Mouse (Mus musculus): ENCODE results near the gene 3110009E18Rik. TPM values are rescaled to one million over a fixed set of nuclear protein-coding genes. Genes with fewer than 3 reads are reported as not detected.

The 3110009E18Rik gene
- polyA plus RNA-seq, 1 experiment from 2014 or later: 18.1 TPM

DNA sequence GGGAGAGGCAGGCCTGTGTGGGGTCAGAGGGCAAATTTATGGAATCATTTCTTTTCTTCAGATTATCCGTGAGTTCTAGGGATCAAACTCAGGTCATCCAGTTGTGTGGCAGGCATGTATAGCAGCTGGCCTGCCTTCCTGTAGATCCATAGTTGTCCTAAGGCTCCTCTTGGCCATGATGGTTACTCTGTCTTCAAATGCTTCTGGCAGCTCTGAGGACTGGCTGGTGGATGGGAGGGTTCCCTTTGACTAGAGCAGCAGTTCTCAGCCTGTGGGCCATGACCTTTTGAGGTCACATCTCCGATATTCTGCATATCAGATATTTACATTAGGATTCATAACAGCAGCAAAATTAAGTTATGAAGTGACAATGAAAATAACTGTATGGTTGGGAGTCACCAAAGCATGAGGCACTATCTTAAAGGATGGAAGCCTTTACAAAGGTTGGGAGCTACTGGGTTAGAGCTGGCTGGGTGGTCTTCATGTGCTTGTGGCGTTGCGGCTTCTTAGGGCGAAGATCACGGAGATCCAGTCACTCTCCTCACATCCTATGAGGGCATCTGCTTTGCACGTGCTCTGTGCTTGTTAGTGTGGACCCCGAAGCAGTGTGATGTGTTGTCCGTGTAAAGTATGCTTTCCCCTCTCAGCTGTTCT lies 37.6 kb downstream of the 3110009E18Rik start:
- Histone ChIP-seq H3K36me3 (ENCODE audit: control insufficient read depth, insufficient read depth, low read length) (no peaks in the 10 kb centered on the region), H3K4me3 (ENCODE audit: low read length) (no peak overlapping the region)
- ATAC-seq (ENCODE audit: low read depth): peak; percentile 91

DNA sequence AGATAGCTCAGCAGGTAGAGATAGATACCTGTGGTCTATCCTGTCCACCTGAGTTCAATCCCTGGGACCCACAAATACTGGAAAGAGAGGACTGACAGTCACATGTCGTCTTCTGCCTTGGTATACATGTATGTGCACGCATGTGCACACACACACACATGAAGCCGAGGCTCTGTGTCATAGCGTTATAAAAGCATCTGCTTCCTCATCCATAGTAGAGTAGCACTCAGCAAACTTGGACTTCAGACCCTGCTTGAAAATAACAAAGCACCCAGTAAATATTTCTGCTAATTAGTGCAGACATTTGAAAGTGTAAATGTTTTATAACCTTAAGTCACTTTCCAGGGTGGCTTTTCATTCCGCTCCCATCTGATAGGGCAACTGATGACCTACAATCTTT lies 40.5 kb downstream of the 3110009E18Rik start:
- 87% methylated on average over 5 of the region's 5 CpGs for WGBS
- Histone ChIP-seq H3K9ac (ENCODE audit: low read length) (no peak overlapping the region), H3K4me1 (replicated peaks; ENCODE audit: control insufficient read depth, insufficient read depth, low read length) (no peaks in the 10 kb centered on the region)

More for the DNA sequence above, 37.6 kb downstream of the 3110009E18Rik start:
- no peaks in the 10 kb centered on the region for H3K9me3 ChIP-seq (ENCODE audit: control insufficient read depth, low read length)
- no peaks in the 10 kb centered on the region for H3K4me1 ChIP-seq (replicated peaks; ENCODE audit: control insufficient read depth, insufficient read depth, low read length)
- no peak overlapping the region for H3K27ac ChIP-seq (ENCODE audit: low read length)
- WGBS: 53% methylated on average over 9 of the region's 9 CpGs
- H3K27me3 ChIP-seq (ENCODE audit: control insufficient read depth, insufficient read depth, low read depth, low read length): no peaks in the 10 kb centered on the region
- no peak overlapping the region for H3K9ac ChIP-seq (ENCODE audit: low read length)
- no peak overlapping the region for H3K4me2 ChIP-seq (ENCODE audit: low read depth, low read length)

DNA sequence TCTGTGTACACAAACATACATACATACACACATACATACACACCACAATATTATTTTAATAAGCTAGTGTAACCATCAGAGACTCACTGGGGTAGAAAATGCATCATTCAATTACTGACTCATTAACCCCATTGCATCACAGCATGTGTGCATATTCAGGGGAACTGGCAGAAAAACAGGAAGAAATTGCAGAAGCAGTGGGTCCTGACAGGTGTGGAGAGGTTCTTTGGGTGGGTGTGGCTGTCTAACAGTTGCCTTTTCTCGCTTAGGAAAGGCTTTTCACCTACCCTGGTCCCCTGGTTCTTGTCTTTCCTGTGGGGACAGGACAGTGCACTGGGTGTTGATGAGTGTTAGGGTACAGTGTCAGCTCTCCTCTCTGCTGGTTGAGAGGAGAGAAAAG lies 41.6 kb downstream of the 3110009E18Rik start:
- no peak overlapping the region for H3K27ac ChIP-seq (ENCODE audit: low read length)
- WGBS: 63% methylated on average over 1 of the region's 1 CpGs

More for the DNA sequence above, 40.5 kb downstream of the 3110009E18Rik start:
- H3K27me3 ChIP-seq (ENCODE audit: control insufficient read depth, insufficient read depth, low read depth, low read length): no peaks in the 10 kb centered on the region
- H3K4me3 ChIP-seq (ENCODE audit: low read length): no peak overlapping the region
- ATAC-seq (ENCODE audit: low read depth): no peak
- no peaks in the 10 kb centered on the region for H3K9me3 ChIP-seq (ENCODE audit: control insufficient read depth, low read length)
- no peak overlapping the region for H3K4me2 ChIP-seq (ENCODE audit: low read depth, low read length)
- H3K36me3 ChIP-seq (ENCODE audit: control insufficient read depth, insufficient read depth, low read length): no peaks in the 10 kb centered on the region
- H3K27ac ChIP-seq (ENCODE audit: low read length): no peak overlapping the region

DNA sequence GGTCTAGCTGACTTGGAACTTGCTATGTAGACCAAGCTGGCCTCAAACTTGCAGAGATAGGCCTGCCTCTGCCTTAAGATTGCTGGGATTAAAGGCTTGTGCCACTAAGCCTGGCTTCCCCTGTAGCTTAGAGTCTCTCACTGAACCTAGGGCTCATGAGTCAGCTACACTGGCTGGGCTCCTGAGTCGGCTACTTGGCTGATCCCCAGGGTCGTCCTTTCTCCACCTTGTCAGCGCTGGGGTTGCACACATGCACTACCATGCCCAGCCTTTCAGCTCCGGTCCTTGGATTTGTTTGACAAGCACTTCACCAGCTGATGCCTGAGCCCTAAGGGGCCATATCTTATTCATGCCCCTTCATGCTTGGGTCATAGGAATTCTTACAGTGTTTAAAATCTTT lies 47.0 kb downstream of the 3110009E18Rik start:
- Histone ChIP-seq H3K27ac (ENCODE audit: low read length) (no peak overlapping the region), H3K4me3 (ENCODE audit: low read length) (no peak overlapping the region), H3K27me3 (ENCODE audit: control insufficient read depth, insufficient read depth, low read depth, low read length) (no peaks in the 10 kb centered on the region), H3K9ac (ENCODE audit: low read length) (no peak overlapping the region), H3K4me1 (replicated peaks; ENCODE audit: control insufficient read depth, insufficient read depth, low read length) (0 out of 2 replicates have a peak, but pooled peaks cover 2% of the 10 kb centered on the region), H3K4me2 (ENCODE audit: low read depth, low read length) (no peak overlapping the region), H3K36me3 (ENCODE audit: control insufficient read depth, insufficient read depth, low read length) (no peaks in the 10 kb centered on the region), H3K9me3 (ENCODE audit: control insufficient read depth, low read length) (no peaks in the 10 kb centered on the region)
- ATAC-seq (ENCODE audit: low read depth): 0 out of 2 replicates have a peak, but pooled peaks have one; percentile 23
- 53% methylated on average over 4 of the region's 4 CpGs for WGBS

More for the DNA sequence above, 41.6 kb downstream of the 3110009E18Rik start:
- H3K4me3 ChIP-seq (ENCODE audit: low read length): no peak overlapping the region
- H3K9me3 ChIP-seq (ENCODE audit: control insufficient read depth, low read length): no peaks in the 10 kb centered on the region
- H3K9ac ChIP-seq (ENCODE audit: low read length): no peak overlapping the region
- H3K36me3 ChIP-seq (ENCODE audit: control insufficient read depth, insufficient read depth, low read length): no peaks in the 10 kb centered on the region
- H3K4me2 ChIP-seq (ENCODE audit: low read depth, low read length): no peak overlapping the region
- ATAC-seq (ENCODE audit: low read depth): no peak
- no peaks in the 10 kb centered on the region for H3K27me3 ChIP-seq (ENCODE audit: control insufficient read depth, insufficient read depth, low read depth, low read length)
- H3K4me1 ChIP-seq (replicated peaks; ENCODE audit: control insufficient read depth, insufficient read depth, low read length): no peaks in the 10 kb centered on the region

DNA sequence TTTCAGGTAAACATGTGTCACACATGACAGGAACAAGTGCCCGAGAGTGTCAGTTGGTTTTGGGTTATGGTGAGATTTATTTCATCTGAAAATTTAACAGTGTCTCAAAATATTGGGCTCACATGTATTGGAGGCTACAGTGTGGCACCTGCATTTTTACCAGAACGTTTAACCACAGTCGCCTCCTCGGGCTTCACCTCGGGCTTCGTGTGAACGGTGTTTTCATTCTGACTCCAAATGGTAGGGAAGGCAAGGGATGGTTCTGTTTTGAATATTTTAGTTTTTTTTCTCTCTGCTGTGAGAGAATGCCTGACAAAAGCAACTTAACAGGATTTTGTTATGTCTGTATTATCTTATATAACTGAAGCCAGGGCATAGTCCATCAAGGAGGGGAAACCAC lies 47.7 kb downstream of the 3110009E18Rik start:
- no peak overlapping the region for H3K4me3 ChIP-seq (ENCODE audit: low read length)
- no peak overlapping the region for H3K27ac ChIP-seq (ENCODE audit: low read length)
- H3K36me3 ChIP-seq (ENCODE audit: control insufficient read depth, insufficient read depth, low read length): no peaks in the 10 kb centered on the region
- no peak overlapping the region for H3K4me2 ChIP-seq (ENCODE audit: low read depth, low read length)
- no peak for ATAC-seq (ENCODE audit: low read depth)
- H3K27me3 ChIP-seq (ENCODE audit: control insufficient read depth, insufficient read depth, low read depth, low read length): no peaks in the 10 kb centered on the region
- WGBS: 82% methylated on average over 7 of the region's 7 CpGs
- no peaks in the 10 kb centered on the region for H3K9me3 ChIP-seq (ENCODE audit: control insufficient read depth, low read length)
- no peak overlapping the region for H3K9ac ChIP-seq (ENCODE audit: low read length)
- H3K4me1 ChIP-seq (replicated peaks; ENCODE audit: control insufficient read depth, insufficient read depth, low read length): 0 out of 2 replicates have a peak, but pooled peaks cover 2% of the 10 kb centered on the region

DNA sequence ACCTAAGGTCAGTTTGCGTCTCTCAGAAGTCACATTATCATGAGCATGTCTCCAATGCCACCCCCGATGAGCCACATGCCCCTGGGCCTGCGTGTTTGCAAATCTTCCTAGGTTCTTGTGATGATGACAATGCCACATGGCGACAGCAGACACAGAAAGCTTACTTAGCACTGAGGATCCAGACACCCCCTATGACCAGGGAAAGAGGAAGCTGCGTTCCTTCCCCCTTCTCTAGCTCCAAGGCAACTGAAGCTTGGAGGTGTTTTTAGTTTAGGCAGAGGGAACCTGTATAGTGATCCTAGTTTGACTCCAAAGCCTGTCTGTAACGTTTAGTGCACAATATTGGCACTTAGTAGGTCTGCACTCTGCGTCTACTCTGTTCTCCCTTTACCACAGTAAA lies 49.3 kb downstream of the 3110009E18Rik start:
- no peak overlapping the region for H3K9ac ChIP-seq (ENCODE audit: low read length)
- WGBS: 77% methylated on average over 7 of the region's 7 CpGs
- H3K27me3 ChIP-seq (ENCODE audit: control insufficient read depth, insufficient read depth, low read depth, low read length): no peaks in the 10 kb centered on the region
- no peaks in the 10 kb centered on the region for H3K36me3 ChIP-seq (ENCODE audit: control insufficient read depth, insufficient read depth, low read length)
- H3K4me2 ChIP-seq (ENCODE audit: low read depth, low read length): no peak overlapping the region
- H3K4me1 ChIP-seq (replicated peaks; ENCODE audit: control insufficient read depth, insufficient read depth, low read length): 0 out of 2 replicates have a peak, but pooled peaks cover 2% of the 10 kb centered on the region
- no peak for ATAC-seq (ENCODE audit: low read depth)
- no peaks in the 10 kb centered on the region for H3K9me3 ChIP-seq (ENCODE audit: control insufficient read depth, low read length)
- no peak overlapping the region for H3K4me3 ChIP-seq (ENCODE audit: low read length)
- H3K27ac ChIP-seq (ENCODE audit: low read length): no peak overlapping the region

DNA sequence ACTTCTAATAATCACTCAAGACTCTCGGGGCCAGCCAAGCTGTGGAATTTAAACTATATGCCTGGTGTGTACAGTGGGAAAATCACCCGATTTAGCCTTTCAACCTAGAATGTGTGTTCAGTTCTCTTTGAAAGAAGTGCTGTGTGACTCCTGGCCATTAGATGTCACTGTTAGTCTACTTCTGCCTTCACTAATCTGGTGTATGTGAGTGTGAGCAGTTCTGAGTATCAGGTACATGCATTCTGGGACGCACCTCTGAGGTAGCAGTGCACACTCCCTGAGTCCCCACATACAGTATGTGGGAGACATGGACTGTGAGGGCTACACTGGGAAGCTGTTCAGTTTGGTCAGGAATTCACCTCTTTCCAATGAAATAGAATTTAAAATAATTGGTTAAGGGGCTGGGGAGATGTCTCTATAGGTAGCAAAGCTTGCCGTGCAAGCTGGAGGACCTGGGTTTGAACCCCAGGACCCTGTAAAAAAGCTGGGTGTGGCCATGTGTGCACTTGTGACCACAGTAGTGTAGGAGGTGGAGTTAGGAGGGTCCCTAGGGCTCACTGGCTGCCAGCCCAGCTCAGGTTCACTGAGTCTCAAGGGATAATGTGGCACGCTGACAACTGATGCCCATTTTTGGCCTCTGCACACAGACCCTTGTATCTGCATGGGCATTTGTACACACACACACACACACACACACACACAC lies 51.0 kb downstream of the 3110009E18Rik start:
- H3K36me3 ChIP-seq (ENCODE audit: control insufficient read depth, insufficient read depth, low read length): no peaks in the 10 kb centered on the region
- no peak overlapping the region for H3K4me3 ChIP-seq (ENCODE audit: low read length)
- no peak overlapping the region for H3K9ac ChIP-seq (ENCODE audit: low read length)
- no peaks in the 10 kb centered on the region for H3K9me3 ChIP-seq (ENCODE audit: control insufficient read depth, low read length)
- 50% methylated on average over 5 of the region's 5 CpGs for WGBS
- peak; percentile 48; the same call in 1 of the 2 replicates for ATAC-seq (ENCODE audit: low read depth)
- no peak overlapping the region for H3K4me2 ChIP-seq (ENCODE audit: low read depth, low read length)
- H3K4me1 ChIP-seq (replicated peaks; ENCODE audit: control insufficient read depth, insufficient read depth, low read length): peaks cover 10% of the 10 kb centered on the region
- H3K27me3 ChIP-seq (ENCODE audit: control insufficient read depth, insufficient read depth, low read depth, low read length): no peaks in the 10 kb centered on the region
- no peak overlapping the region for H3K27ac ChIP-seq (ENCODE audit: low read length)

DNA sequence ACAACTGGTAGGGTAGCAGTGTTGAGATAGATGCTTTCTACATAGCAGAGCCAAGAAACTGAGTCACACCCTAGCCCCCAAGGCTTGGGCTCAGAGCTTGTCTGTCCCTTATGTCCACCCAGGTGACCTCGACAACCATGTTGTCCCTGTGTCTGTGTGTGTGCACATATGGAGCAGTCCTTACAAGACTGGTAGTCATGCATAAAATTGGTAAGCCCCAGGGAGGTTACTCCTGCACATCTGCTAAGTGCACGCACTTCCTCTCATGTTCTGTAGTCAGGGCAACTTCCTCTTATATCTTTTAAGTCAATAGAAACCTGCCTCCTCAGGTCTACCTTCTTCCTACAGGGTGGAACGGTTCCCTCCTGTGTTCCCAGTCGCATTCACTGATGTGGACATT lies 54.0 kb downstream of the 3110009E18Rik start:
- Histone ChIP-seq H3K4me1 (replicated peaks; ENCODE audit: control insufficient read depth, insufficient read depth, low read length) (peaks cover 8% of the 10 kb centered on the region), H3K9ac (ENCODE audit: low read length) (no peak overlapping the region), H3K27me3 (ENCODE audit: control insufficient read depth, insufficient read depth, low read depth, low read length) (no peaks in the 10 kb centered on the region), H3K27ac (ENCODE audit: low read length) (no peak overlapping the region), H3K36me3 (ENCODE audit: control insufficient read depth, insufficient read depth, low read length) (no peaks in the 10 kb centered on the region), H3K9me3 (ENCODE audit: control insufficient read depth, low read length) (no peaks in the 10 kb centered on the region), H3K4me2 (ENCODE audit: low read depth, low read length) (no peak overlapping the region), H3K4me3 (ENCODE audit: low read length) (no peak overlapping the region)
- no peak for ATAC-seq (ENCODE audit: low read depth)
- WGBS: 69% methylated on average over 4 of the region's 4 CpGs

DNA sequence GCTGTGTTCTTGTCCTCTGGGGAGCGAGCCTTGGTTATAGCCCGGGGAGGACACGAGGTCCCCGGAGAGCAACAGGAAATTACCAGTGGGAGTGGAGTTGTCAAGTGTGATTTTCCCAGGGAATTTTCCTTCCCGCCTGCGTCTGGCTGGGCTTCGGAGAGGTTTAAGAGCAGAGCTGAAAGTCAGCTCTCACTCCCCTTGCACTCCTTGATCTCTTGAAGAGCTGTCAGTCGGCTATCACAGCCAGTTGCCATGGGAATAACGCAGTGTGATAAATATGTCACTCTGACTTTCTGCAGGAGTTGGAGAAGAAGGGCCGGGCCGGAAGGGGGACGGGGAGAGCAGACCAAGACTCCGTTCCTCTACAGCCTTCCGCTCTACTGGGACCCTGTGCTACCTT lies 55.3 kb downstream of the 3110009E18Rik start:
- H3K36me3 ChIP-seq (ENCODE audit: control insufficient read depth, insufficient read depth, low read length): no peaks in the 10 kb centered on the region
- H3K27ac ChIP-seq (ENCODE audit: low read length): no peak overlapping the region
- H3K4me2 ChIP-seq (ENCODE audit: low read depth, low read length): peak overlapping the region; percentile 29
- H3K9me3 ChIP-seq (ENCODE audit: control insufficient read depth, low read length): no peaks in the 10 kb centered on the region
- H3K9ac ChIP-seq (ENCODE audit: low read length): peak overlapping the region; percentile 14; the same call in 1 of the 2 replicates
- ATAC-seq (ENCODE audit: low read depth): peak; percentile 65; the same call in 1 of the 2 replicates
- WGBS: 13% methylated on average over 14 of the region's 14 CpGs
- H3K4me1 ChIP-seq (replicated peaks; ENCODE audit: control insufficient read depth, insufficient read depth, low read length): peaks cover 8% of the 10 kb centered on the region
- H3K4me3 ChIP-seq (ENCODE audit: low read length): no peak overlapping the region
- no peaks in the 10 kb centered on the region for H3K27me3 ChIP-seq (ENCODE audit: control insufficient read depth, insufficient read depth, low read depth, low read length)

Measured in lung, embryonic 16.5 days (tissue).